Mouse (Mus musculus) E14TG2a.4 (cell line): Measurements from ENCODE around the gene Fhit.

Experiments
- CTCF ChIP-seq: conservative IDR thresholded peaks from 2 replicates; pipeline ENCODE4 v1.5.1; 2014; ENCODE audit warnings: low read length
- POU5F1 ChIP-seq: IDR thresholded peaks from 2 replicates; pipeline ENCODE4 v1.6.1; 2014; ENCODE audit warnings: low read length, borderline replicate concordance

- TF ChIP-seq CTCF (no peak), POU5F1 (no peak)
Measured at GRCm38 (mm10) chr14:10630831-10631360, 530.9 kb downstream of the Fhit start.
